Mouse (Mus musculus): ENCODE results near the gene Rnaset2b.
"Not testable (repeated sequence)": the region's sequence is repeated elsewhere in the genome, so short reads cannot be mapped to it uniquely, and the experiment has no call there.

Gene Rnaset2b

GRCm38 (mm10) chr17:6980144-6980543 lies 9.7 kb downstream of the Rnaset2b start:
- DNase-seq (ENCODE audit: low spot score in 2 of 2): not testable (repeated sequence)

GRCm38 (mm10) chr17:6986118-6986517 lies 15.7 kb downstream of the Rnaset2b start:
- not testable (repeated sequence) for DNase-seq (ENCODE audit: low spot score in 2 of 2)

- DNase-seq (ENCODE audit: low spot score in 2 of 2): not testable (repeated sequence)
Observed at GRCm38 (mm10) chr17:6995504-6995903, 25.1 kb downstream of the Rnaset2b start.

- DNase-seq (ENCODE audit: low spot score in 2 of 2): not testable (repeated sequence)
Observed at GRCm38 (mm10) chr17:6996826-6997225, 26.4 kb downstream of the Rnaset2b start.

- not testable (repeated sequence) for DNase-seq (ENCODE audit: low spot score in 2 of 2)
Observed at GRCm38 (mm10) chr17:6997778-6998490, 27.5 kb downstream of the Rnaset2b start.

GRCm38 (mm10) chr17:7001790-7002585 lies 31.6 kb downstream of the Rnaset2b start:
- DNase-seq (ENCODE audit: low spot score in 2 of 2): not testable (repeated sequence)

GRCm38 (mm10) chr17:7003392-7003791 lies 33.0 kb downstream of the Rnaset2b start:
- DNase-seq (ENCODE audit: low spot score in 2 of 2): not testable (repeated sequence)

- not testable (repeated sequence) for DNase-seq (ENCODE audit: low spot score in 2 of 2)
Observed at GRCm38 (mm10) chr17:7005646-7006045, 35.2 kb downstream of the Rnaset2b start.

- DNase-seq (ENCODE audit: low spot score in 2 of 2): not testable (repeated sequence)
Observed at GRCm38 (mm10) chr17:7008885-7009284, 38.5 kb downstream of the Rnaset2b start.

GRCm38 (mm10) chr17:7009440-7009839 lies 39.0 kb downstream of the Rnaset2b start:
- DNase-seq (ENCODE audit: low spot score in 2 of 2): not testable (repeated sequence)

GRCm38 (mm10) chr17:7009901-7010300 lies 39.5 kb downstream of the Rnaset2b start:
- not testable (repeated sequence) for DNase-seq (ENCODE audit: low spot score in 2 of 2)

GRCm38 (mm10) chr17:7014190-7014589 lies 43.8 kb downstream of the Rnaset2b start:
- DNase-seq (ENCODE audit: low spot score in 2 of 2): not testable (repeated sequence)

- DNase-seq (ENCODE audit: low spot score in 2 of 2): peak; percentile 26 to 56
Observed at GRCm38 (mm10) chr17:7025257-7025656, 54.8 kb downstream of the Rnaset2b start, which contains the start of gene Gm1604a. TSS of gene Gm1604a (plus strand) at chr17:7025568.

- DNase-seq (ENCODE audit: low spot score in 2 of 2): not testable (repeated sequence)
Observed at GRCm38 (mm10) chr17:7025764-7026346, 55.4 kb downstream of the Rnaset2b start.

- DNase-seq (ENCODE audit: low spot score in 2 of 2): not testable (repeated sequence)
Observed at GRCm38 (mm10) chr17:7030204-7030603, 59.8 kb downstream of the Rnaset2b start.

- DNase-seq (ENCODE audit: low spot score in 2 of 2): not testable (repeated sequence)
Observed at GRCm38 (mm10) chr17:7030622-7031174, 60.3 kb downstream of the Rnaset2b start.

GRCm38 (mm10) chr17:7033192-7034166 lies 63.0 kb downstream of the Rnaset2b start:
- not testable (repeated sequence) for DNase-seq (ENCODE audit: low spot score in 2 of 2)
